Mouse (Mus musculus): ENCODE data around the gene Naa50.

Naa50 gene

DNA sequence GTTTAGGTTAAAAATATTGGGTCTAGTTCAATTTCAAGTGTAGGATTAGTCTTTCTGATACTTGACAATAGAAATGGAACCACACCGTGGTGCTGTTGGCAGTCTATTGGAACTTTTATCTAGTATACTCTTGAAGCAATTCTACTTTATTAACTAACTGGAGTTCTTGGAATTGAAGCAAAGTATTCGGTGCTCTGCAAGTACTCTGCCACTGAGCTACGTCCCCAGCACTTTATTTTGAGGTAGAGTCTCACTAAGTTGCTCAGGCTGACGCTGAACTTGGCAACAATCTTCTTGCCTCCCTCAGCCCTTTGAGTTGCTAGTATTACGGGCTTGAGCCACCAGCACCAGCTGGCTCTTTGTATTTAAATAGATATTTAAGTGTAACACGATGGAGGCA, 1.9 kb downstream of the Naa50 start:
- no peak for DNase-seq

DNA sequence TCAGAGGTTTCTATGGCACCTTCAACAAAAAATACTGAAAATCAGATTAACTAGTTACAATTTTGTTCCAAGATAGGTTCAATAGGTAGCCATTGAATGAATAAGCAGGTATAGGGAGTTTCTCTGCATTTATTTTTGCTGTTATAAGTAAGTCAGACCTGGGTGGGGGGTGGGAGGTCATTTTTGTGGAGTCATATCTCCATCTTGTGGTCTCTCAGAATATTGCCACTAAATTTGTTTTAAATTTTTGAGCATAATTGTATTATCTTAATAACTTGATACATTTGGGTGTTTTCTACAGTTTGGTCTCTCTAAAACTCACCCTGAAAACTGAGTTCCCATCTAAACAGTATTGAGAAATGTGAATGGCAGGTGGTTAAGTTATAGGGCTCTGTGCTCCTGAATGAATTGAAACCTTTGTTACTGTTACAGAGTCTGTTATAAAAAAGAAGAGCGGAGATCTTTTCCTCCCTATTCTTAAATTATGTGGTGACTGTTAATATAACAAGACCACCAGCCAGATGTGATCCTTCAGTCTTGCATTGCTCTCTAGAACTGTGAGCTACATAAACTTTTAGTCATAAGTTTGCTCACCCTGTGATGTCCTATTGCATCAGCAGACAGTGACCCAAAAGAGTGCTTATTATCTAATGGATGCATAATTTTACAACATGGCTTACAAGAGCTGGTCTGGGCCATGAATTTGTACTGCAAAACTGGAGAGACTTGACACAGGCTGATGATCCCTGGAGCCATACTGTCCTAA, 9.6 kb downstream of the Naa50 start:
- no peak for DNase-seq

DNA sequence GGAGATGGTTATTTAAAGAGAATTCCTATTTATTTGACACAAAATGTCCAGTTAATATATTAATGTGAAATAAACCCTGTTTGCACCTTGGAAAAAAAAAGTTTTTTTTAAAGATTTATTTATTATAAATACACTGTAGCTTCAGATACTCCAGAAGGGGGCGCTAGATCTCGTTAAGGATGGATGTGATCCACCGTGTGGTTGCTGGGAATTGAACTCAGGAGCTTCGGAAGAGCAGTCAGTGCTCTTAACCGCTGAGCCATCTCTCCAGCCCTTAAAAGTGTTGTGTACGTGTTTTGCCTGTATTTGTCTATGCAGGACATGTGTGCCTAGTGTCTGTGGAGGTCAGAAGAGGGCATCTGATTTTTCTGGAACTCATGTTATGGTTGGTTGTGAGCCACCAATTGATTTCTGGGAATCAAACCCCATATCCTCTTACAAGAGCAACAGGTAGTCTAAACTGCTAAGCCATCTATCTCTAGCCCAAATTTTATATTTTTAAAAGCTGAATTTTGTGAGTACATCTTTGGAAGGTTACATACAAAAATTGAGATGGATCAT, 14.9 kb downstream of the Naa50 start:
- no peak for DNase-seq

DNA sequence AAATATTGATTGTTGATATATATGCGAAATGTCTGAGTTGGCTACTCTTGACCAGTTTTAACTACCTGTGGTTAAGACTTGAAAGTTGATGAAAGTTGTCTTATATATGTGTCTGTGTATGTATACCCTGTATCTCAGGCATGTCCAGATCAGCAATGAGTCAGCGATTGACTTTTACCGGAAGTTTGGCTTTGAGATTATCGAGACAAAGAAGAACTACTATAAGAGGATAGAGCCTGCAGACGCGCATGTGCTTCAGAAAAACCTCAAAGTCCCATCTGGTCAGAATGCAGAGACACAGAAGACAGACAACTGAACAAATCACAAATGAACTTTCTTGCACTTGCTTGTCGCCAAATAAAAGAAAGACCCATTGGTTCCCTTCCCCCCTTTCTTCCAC, 19.7 kb downstream of the Naa50 start:
- no peak for DNase-seq

GRCm38 (mm10) chr16:44163831-44164230, 24.2 kb downstream of the Naa50 start:
- DNase-seq, result no peak

- DNase-seq, result no peak
Observed at GRCm38 (mm10) chr16:44165182-44165581, 25.6 kb downstream of the Naa50 start.

- no peak for DNase-seq
Observed at GRCm38 (mm10) chr16:44168990-44169389, 29.4 kb downstream of the Naa50 start.

DNA sequence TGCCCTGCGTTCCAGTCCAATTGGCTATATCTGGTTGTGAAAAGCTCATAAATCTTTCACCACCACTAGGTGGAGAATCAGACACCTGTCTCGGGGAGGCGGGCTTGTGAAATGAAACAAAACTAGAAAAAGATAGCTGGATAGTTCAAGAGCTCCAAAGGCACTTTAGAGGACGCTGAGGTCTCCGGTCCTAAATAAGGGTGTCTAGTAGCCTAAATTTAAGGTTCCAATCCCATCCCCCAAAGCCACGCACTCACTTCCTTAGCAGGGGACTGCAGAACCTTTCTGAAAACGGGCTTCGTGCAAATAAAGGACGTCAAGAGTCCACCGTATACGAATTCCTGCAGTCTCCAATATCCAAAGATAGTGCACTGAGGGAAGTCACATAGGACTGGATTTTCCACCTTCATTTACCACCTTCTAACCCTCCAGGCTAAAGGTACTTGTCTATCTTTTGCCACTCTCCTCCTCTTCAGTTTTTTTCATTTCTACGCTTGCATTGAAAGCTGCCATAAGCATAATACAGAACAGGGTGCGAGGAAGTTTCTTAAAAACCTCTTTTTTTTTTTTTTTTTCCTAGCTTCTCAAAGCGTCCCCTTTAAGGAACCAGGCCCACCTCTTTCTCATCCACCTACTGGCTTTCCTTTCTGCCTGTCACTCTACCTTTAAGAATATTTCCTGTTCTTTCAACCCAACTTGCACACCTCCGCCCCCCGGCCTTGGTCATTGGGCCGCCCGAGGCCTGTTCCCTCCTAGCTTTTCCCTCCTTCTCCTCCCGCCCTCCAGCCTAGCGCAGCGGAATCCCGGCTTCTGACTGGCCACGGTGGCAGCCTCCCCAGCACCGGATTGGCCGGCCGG, 32.9 kb downstream of the Naa50 start:
- DNase-seq, result peak; percentile 98

GRCm38 (mm10) chr16:44173155-44173941, 33.7 kb downstream of the Naa50 start, which contains the start of gene Usf3:
Gene Usf3 (plus strand): TSS chr16:44173246.
- DNase-seq, result peak; percentile 63

DNA sequence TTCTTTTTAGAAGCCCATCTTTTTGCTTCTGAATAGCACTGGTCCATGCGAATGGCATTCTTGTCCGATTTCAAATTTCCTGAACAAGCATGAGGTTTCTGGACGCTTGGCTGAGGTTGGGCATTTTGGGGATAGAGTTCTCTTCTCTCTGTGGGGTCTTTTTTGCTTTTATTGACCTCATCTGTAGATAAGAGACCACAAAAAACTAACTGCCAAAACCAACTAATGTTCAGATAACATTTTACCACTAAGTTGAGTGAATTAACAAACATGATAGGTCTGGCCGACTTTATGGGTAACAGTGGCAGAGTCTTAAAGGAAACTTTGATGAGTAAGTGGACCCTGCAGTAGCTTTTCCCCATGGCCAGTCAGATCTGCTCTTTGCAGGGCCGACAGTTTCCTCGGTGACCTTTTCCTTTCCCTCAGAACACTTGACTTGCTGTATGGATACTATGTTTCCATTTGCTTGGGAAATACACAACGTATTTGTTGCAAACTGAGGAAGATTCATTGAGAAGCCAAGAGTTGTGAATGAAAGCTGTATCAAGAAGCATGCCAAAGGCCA, 34.4 kb downstream of the Naa50 start:
- DNase-seq, result no peak

GRCm38 (mm10) chr16:44175001-44175400, 35.4 kb downstream of the Naa50 start:
- DNase-seq, result no peak

DNA sequence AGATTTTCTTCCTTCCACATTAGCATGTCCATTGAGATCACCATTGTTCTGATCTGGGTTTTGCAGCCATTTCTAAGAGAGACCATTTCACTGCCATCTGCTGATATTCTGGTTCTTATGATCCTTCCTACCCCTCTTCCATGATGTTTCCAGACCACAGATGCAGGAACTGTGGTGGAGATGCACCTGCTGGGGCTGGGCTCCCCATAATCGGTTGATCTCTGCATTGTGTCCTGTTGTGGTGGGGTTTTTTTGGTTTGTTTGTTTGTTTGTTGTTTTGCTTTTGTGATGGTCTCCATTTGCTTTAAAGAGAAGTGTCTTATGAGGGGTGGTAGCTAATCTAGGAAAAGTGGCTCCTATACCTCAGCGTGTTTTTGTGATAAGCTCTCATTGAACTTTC, 36.9 kb downstream of the Naa50 start:
- DNase-seq, result no peak

GRCm38 (mm10) chr16:44178555-44178954, 38.9 kb downstream of the Naa50 start:
- DNase-seq, result no peak

DNA sequence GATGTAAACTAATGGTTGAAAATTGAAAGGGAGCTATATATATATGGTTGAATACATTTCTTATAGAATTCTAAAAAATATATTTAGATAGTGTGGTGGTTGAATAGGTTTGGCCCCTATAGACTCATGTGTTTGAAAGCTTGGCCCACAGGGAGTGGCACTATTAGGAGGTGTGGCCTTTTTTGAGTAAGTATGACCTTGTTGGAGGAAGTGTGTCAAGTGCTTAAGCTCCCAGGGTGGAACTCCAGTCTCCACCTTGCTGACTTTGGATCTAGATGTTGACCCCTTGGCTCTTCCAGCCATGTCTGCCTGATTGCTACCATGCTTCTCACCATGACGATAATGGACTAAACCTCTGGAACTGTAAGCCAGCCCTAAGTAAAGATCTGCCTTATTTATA, 43.0 kb downstream of the Naa50 start:
- DNase-seq, result no peak

GRCm38 (mm10) chr16:44184769-44185168, 45.1 kb downstream of the Naa50 start:
- no peak for DNase-seq

- DNase-seq, result no peak
Observed at GRCm38 (mm10) chr16:44187172-44187571, 47.5 kb downstream of the Naa50 start.

DNA sequence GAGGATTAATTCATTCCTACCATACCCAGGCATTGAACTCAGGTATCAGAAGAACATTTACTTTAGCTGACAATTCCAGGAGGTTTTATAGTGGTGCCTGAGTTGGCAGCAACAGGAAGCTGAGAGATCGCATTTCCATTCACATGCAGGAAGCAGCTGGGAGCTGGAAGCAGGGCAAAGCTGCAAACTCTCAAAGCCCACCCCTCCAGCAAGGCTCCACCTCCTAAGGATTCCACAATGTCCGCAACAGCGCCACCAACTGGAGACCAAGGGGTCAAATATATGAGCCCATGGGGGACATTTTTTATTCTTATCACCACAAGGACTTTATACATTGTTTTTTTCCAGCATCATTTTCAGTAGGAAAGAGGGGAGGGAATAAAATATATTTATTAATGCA, 49.1 kb downstream of the Naa50 start:
- no peak for DNase-seq

GRCm38 (mm10) chr16:44190032-44190431, 50.4 kb downstream of the Naa50 start:
- DNase-seq, result no peak

GRCm38 (mm10) chr16:44190968-44191367, 51.3 kb downstream of the Naa50 start:
- peak; percentile 23 for DNase-seq

DNA sequence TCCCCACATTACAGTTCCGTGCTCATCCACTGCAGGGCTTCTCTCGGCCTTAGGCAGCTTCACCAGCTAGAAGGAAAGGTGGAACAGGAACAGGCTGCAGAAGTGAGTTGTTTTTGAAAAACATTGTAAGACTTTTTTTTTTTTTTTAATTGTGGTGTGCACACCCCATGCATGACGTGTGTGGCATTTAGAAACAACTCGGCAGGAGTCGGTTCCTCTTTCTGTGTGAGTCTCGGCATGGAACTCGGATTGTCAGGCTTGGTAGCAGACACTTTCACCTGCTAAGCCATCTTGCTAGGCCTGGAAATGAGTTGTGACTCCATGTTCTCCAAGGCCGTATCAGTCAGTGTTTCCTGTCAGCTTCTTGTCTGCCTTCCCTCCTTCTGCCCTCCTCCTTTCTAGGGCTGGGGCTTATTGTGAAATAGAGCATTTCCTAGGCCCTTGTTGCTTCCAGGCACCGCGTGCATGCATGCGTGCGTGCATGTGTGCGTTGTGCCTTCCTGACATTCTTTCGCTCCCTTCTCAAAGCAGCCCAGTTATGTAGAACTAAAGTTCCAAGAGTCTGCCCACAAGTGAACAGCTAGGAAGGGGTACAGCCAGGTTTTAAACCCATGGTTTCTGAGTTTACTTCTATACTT, 59.6 kb downstream of the Naa50 start:
- no peak for DNase-seq

- DNase-seq, result no peak
Observed at GRCm38 (mm10) chr16:44200146-44200545, 60.5 kb downstream of the Naa50 start.

GRCm38 (mm10) chr16:44204331-44204730, 64.7 kb downstream of the Naa50 start:
- DNase-seq, result peak; percentile 70
